Mouse (Mus musculus) heart, postnatal 0 days (tissue): ENCODE measurements around the gene RPS10-NUDT3. TPM values are rescaled to one million over a fixed set of nuclear protein-coding genes. Genes with fewer than 3 reads are reported as not detected.
A peak's percentile ranks its signal among the peaks of the same experiment; 100 is the strongest.

ENCODE experiments used
- ATAC-seq: fragments of 200-750 bp; cut with Nextera tagmentation; 2 replicates; pipeline ENCODE4 v1.8.0; 2017; ENCODE audit warnings: low read depth, moderate number of reproducible peaks, moderate library complexity; ENCODE audit not compliant: insufficient read depth
- DNase-seq: peaks from one replicate; pipeline ENCODE4 v3.0.0-alpha.2; 2016; ENCODE audit warnings: low spot score
- H3K27ac ChIP-seq: fragments of 300-500 bp; sonication (generic); 2 replicates; pipeline ENCODE4 v1.5.1; 2014; ENCODE audit warnings: low read depth, mild to moderate bottlenecking
- H3K27me3 ChIP-seq: fragments of 300-500 bp; sonication (generic); 2 replicates; pipeline ENCODE4 v1.6.1; 2014; ENCODE audit warnings: low read length, mixed read lengths; ENCODE audit not compliant: control insufficient read depth, insufficient read depth
- H3K36me3 ChIP-seq: fragments of 300-500 bp; sonication (generic); replicated peaks from 2 replicates; pipeline ENCODE4 v1.6.1; 2014; ENCODE audit warnings: low read length, mixed read lengths; ENCODE audit not compliant: control insufficient read depth, insufficient read depth
- H3K4me1 ChIP-seq: fragments of 300-500 bp; sonication (generic); 2 replicates; pipeline ENCODE4 v1.6.1; 2014; ENCODE audit warnings: antibody characterized with exemption; ENCODE audit not compliant: control insufficient read depth, insufficient read depth
- H3K4me2 ChIP-seq: fragments of 300-500 bp; sonication (generic); 2 replicates; pipeline ENCODE4 v1.6.1; 2014; ENCODE audit warnings: low read depth, mild to moderate bottlenecking, low read length, moderate library complexity
- H3K4me3 ChIP-seq: fragments of 300-500 bp; sonication (generic); 2 replicates; pipeline ENCODE4 v1.5.1; 2014; ENCODE audit warnings: low read depth, low read length
- H3K9ac ChIP-seq: fragments of 300-500 bp; sonication (generic); replicated peaks from 2 replicates; pipeline ENCODE4 v1.6.1; 2014; ENCODE audit warnings: low read depth, low read length, mixed read lengths
- H3K9me3 ChIP-seq: fragments of 300-500 bp; sonication (generic); replicated peaks from 2 replicates; pipeline ENCODE4 v1.6.1; 2016; ENCODE audit warnings: low read length; ENCODE audit not compliant: control insufficient read depth
- CTCF ChIP-seq: IDR thresholded peaks from 2 replicates; pipeline ENCODE4 v1.5.1; 2016; ENCODE audit warnings: antibody characterized with exemption, control low read depth, low read depth
- EP300 ChIP-seq: IDR thresholded peaks from 2 replicates; pipeline ENCODE4 v1.6.1; 2016; ENCODE audit warnings: antibody characterized with exemption, low read depth
- WGBS: fragments of 180-500 bp; shearing (Covaris S2); extraction: QIAGEN DNeasy Blood & Tissue Kit; methylation state at CpG from one replicate; pipeline ENCODE4 v1.1.7; 2014; 5-methylcytosine and 5-hydroxymethylcytosine counted together
- polyA plus RNA-seq: library from polyadenylated mRNA; unstranded; fragments of >200 nt; fragmentation: Nextera tagmentation; extraction: Ambion mirVana; gene quantifications from 2 replicates; pipeline ENCODE4 v1.2.1, GENCODE M21; 2015
- total RNA-seq: library from RNA; depleted of rRNA; stranded (reverse); fragments of >200 nt; gene quantifications from 2 replicates; pipeline ENCODE4 v1.2.3, GENCODE M21; 2014; ENCODE audit warnings: low replicate concordance

The RPS10-NUDT3 gene
- total and polyA plus RNA-seq, 2 experiments from 2014 or later, result not detected

DNA sequence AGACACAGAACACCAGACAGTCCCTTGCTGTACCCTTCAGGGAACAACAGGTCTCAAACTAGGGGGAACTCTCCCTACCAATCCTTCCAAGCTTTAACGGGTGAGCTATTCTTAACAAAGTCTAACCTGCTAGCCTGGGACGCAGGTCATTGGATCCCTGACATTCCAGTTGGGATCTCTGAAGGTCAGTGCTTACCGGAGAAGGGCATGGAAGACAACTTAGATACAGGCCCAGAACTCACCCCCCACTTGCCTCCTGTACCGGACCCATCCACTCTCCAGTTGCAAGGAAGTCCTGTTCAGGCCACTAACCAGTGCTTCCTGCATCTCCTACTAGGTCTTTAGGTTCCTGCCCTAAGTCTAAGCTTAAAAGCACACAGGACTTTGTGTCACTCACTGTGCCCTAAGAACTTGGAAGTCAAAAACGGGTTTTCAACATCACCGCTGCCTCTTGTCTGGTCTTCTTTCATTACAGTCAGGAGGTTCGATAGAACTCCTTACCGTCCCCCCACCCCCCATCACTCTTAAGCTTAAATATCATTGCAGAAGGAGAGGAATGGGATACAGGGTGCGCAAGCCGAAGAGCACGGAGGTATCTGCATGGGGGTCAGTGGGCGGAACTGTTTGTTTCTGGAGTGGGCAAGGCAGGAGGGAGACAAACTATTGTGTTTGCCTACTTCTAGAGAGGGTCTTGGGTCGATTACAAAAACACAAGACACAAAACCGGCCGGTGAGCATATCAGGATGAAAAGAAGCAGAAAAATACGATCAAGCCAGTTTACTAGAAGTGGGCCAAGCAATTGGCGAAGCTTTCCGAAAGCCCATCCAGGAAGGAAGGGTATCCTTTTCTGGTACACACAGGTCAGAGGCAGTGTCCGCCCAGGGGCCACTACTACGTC lies 80.7 kb downstream of the RPS10-NUDT3 start:
- peak overlapping the region; percentile 96; the same call in 1 of the 2 replicates for H3K4me2 ChIP-seq
- H3K9me3 ChIP-seq, result no peaks in the 10 kb centered on the region
- H3K27ac ChIP-seq, result peak overlapping the region; percentile 86; the same call in 1 of the 2 replicates
- no peaks in the 10 kb centered on the region for H3K27me3 ChIP-seq
- peak overlapping the region; percentile 81; the same call in 1 of the 2 replicates for H3K4me3 ChIP-seq
- H3K4me1 ChIP-seq, result peaks cover 22% of the 10 kb centered on the region
- H3K9ac ChIP-seq, result peak overlapping the region; percentile 3; the same call in 1 of the 2 replicates
- ATAC-seq (no peak), DNase-seq (no peak)
- WGBS, result 62% methylated on average over 20 of the region's 20 CpGs
- TF ChIP-seq EP300, result no peak
- no peak for TF ChIP-seq CTCF
- no peaks in the 10 kb centered on the region for H3K36me3 ChIP-seq

DNA sequence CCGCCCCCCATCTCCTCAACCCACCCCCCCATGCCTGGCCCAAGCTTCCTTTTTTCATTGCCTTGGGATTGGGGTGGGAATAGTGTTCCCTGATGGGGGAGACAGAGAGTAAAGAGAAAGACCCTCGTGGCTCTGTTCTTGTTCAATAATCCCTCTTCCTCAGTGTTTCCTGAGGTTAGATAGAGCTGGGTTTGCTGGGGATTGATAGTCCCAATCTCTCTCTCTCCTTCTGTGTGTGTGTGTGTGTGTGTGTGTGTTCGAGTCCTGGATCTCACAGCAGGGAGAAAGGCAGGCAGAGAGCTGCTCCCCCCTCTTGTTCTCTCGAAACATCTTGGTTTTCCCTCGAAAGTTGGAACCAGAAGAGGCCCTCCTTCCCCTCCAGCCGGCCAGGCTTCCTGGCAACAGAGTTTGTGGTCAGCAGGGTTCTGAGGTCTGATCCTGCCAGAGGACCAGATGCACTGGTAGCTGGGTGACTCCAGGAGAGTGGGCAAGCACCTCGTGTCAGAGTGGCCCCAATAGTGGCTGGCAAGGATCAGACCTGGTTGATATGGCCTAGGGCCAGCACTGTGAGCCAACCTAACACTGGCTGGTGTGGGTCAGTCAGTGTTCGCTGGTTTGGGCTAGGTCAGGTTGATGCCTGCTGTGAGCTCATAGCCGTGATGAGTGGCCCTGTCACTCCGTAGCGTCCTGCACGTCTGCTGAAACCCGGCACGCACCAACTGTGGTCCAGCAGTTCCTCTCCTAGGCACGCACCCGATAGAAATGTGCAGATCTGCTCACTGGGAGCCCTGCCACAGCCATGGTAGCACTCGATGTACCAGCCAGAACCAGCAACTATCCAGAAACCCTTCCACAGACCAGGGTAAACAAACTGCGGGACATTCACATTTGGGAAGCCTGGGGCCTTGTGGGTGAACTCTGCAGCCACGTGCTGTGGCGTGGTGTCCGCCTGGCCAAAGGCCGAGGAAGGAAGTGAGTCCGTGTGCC lies 82.5 kb downstream of the RPS10-NUDT3 start:
- Histone ChIP-seq H3K4me3 (no peak overlapping the region), H3K9ac (no peak overlapping the region), H3K9me3 (no peaks in the 10 kb centered on the region), H3K27ac (no peak overlapping the region), H3K27me3 (no peaks in the 10 kb centered on the region), H3K4me1 (peaks cover 12% of the 10 kb centered on the region; the same call in 1 of the 2 replicates), H3K4me2 (no peak overlapping the region), H3K36me3 (no peaks in the 10 kb centered on the region)
- ATAC-seq (no peak), DNase-seq (no peak)
- WGBS, result 73% methylated on average over 23 of the region's 23 CpGs
- TF ChIP-seq EP300 (no peak), CTCF (no peak)

DNA sequence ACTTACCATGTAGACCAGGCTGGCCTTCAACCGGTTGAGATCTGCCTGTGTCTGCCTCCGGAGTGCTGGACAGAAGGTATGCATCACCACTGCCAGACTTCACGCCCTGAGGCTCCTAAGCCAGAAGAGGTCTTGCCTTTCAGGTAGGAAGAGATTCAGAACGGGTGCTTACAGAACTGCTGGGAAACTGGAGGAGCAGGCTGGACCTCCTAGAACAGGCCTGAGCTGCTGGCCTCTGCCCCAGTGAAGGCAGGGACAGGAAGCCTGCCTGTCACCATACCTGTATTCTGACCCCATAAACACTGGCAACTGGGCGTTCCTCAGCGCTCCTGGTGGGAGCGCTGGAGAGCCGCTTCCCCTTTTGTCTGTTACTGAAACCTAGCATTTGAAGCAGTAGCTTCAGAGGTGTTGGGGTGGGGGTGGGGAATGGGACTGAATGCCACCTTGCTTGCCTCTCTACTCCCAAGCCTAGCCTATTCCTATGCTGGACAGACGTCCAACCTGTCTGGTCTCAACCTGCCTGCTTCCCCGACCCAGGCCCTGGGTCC lies 83.6 kb downstream of the RPS10-NUDT3 start:
- Histone ChIP-seq H3K4me1 (peaks cover 12% of the 10 kb centered on the region; the same call in 1 of the 2 replicates), H3K4me3 (no peak overlapping the region), H3K27ac (no peak overlapping the region), H3K27me3 (no peaks in the 10 kb centered on the region), H3K9ac (no peak overlapping the region), H3K4me2 (no peak overlapping the region), H3K36me3 (no peaks in the 10 kb centered on the region), H3K9me3 (no peaks in the 10 kb centered on the region)
- DNase-seq, result no peak
- 72% methylated on average over 10 of the region's 10 CpGs for WGBS
- TF ChIP-seq CTCF (no peak), EP300 (no peak)
- no peak for ATAC-seq

DNA sequence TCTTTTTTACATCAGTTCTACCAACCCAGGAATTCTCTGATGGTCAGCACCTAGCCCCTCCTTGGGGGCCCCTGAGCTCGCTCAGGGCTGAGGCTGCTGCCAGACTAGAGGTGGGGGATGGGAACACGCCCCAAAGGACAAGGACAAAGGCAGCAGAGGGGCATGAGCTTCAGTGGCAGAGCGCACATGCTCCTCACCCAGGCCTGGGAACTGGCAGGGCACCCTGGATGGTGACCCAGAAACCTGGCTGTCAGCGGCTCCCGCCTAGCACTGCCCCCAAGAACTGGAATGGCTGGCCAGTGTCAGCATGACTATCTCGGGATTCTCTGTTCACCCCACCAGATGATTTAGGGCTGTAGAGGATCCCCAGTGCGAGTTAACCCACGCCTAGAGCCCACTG lies 85.8 kb downstream of the RPS10-NUDT3 start:
- no peaks in the 10 kb centered on the region for H3K27me3 ChIP-seq
- no peak overlapping the region for H3K4me3 ChIP-seq
- H3K4me1 ChIP-seq, result 0 out of 2 replicates have a peak, but pooled peaks cover 5% of the 10 kb centered on the region
- no peak for TF ChIP-seq EP300
- no peak for TF ChIP-seq CTCF
- H3K9ac ChIP-seq, result no peak overlapping the region
- H3K36me3 ChIP-seq, result no peaks in the 10 kb centered on the region
- WGBS, result 56% methylated on average over 8 of the region's 8 CpGs
- no peaks in the 10 kb centered on the region for H3K9me3 ChIP-seq
- ATAC-seq (0 out of 2 replicates have a peak, but pooled peaks have one; percentile 13), DNase-seq (no peak)
- no peak overlapping the region for H3K4me2 ChIP-seq
- no peak overlapping the region for H3K27ac ChIP-seq
